Mouse (Mus musculus) stomach, embryonic 16.5 days (tissue): Measurements from ENCODE around the gene Hist1h2bq. TPM values are rescaled to one million over a fixed set of nuclear protein-coding genes. Genes with fewer than 3 reads are reported as not detected.
"Not testable (repeated sequence)": the region's sequence is repeated elsewhere in the genome, so short reads cannot be mapped to it uniquely, and the experiment has no call there.

Experiments
- ATAC-seq: fragments of 200-750 bp; cut with Nextera tagmentation; 2 replicates; pipeline ENCODE4 v1.8.0; 2017; ENCODE audit warnings: moderate number of reproducible peaks, moderate TSS enrichment; ENCODE audit not compliant: insufficient read depth, low FRiP score
- H3K27ac ChIP-seq: fragments of 300-500 bp; sonication (generic); 2 replicates; pipeline ENCODE4 v1.5.1; 2014; ENCODE audit warnings: low read length
- H3K27me3 ChIP-seq: fragments of 300-500 bp; sonication (generic); 2 replicates; pipeline ENCODE4 v1.6.1; 2014; ENCODE audit warnings: low read length, control low read depth, mixed read lengths; ENCODE audit not compliant: control insufficient read depth, insufficient read depth
- H3K36me3 ChIP-seq: fragments of 300-500 bp; sonication (generic); 2 replicates; pipeline ENCODE4 v1.6.1; 2014; ENCODE audit warnings: low read length; ENCODE audit not compliant: control insufficient read depth, insufficient read depth
- H3K4me1 ChIP-seq: fragments of 300-500 bp; sonication (generic); 2 replicates; pipeline ENCODE4 v1.6.1; 2014; ENCODE audit warnings: low read length, control low read depth, mixed read lengths; ENCODE audit not compliant: control insufficient read depth, insufficient read depth
- H3K4me2 ChIP-seq: fragments of 300-500 bp; sonication (generic); 2 replicates; pipeline ENCODE4 v1.6.1; 2014; ENCODE audit warnings: low read depth, low read length, mixed read lengths
- H3K4me3 ChIP-seq: fragments of 300-500 bp; sonication (generic); replicated peaks from 2 replicates; pipeline ENCODE4 v1.5.1; 2014; ENCODE audit warnings: mild to moderate bottlenecking, low read length
- H3K9ac ChIP-seq: fragments of 300-500 bp; sonication (generic); 2 replicates; pipeline ENCODE4 v1.6.1; 2014; ENCODE audit warnings: low read length
- H3K9me3 ChIP-seq: fragments of 300-500 bp; sonication (generic); replicated peaks from 2 replicates; pipeline ENCODE4 v1.6.1; 2016; ENCODE audit warnings: low read length, control low read depth; ENCODE audit not compliant: control insufficient read depth
- WGBS: fragments of 180-500 bp; shearing (Covaris S2); extraction: QIAGEN DNeasy Blood & Tissue Kit; methylation state at CpG from one replicate; pipeline ENCODE4 v1.1.7; 2014; 5-methylcytosine and 5-hydroxymethylcytosine counted together
- polyA plus RNA-seq: library from polyadenylated mRNA; unstranded; fragments of >200 nt; fragmentation: Nextera tagmentation; extraction: Ambion mirVana; gene quantifications from 2 replicates; pipeline ENCODE4 v1.2.1, GENCODE M21; 2015

Gene Hist1h2bq
- polyA plus RNA-seq, 1 experiment from 2014 or later, result 14.2 TPM

DNA sequence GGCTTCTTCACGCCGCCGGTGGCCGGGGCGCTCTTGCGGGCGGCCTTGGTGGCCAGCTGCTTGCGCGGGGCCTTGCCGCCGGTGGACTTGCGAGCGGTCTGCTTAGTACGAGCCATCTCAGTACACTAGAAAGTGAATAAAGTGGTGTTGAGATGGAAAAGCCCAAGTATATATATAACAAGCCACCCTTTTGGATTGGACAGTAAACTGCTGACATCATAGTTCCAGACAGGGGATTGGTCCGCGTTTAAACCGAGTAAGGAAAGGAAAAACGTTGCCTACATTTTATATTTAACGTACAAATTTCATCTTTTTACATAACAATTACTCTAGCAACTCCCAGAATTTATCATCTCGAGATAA is 26.8 kb downstream of the Hist1h2bq start, which contains the start of gene Hist1h3i:
TSS of gene Hist1h3i (minus strand) at position 116 of the 363 bp plus-strand sequence.
- peaks cover 39% of the 10 kb centered on the region for H3K4me1 ChIP-seq
- no peaks in the 10 kb centered on the region for H3K36me3 ChIP-seq
- H3K27ac ChIP-seq, result peak within 1 kb of the TSS; percentile 91
- no peaks in the 10 kb centered on the region for H3K27me3 ChIP-seq
- WGBS, result under 1% methylated on average over 15 of the region's 20 CpGs
- peak within 1 kb of the TSS; percentile 76 for H3K9ac ChIP-seq
- H3K9me3 ChIP-seq, result no peaks in the 10 kb centered on the region
- H3K4me2 ChIP-seq, result peak within 1 kb of the TSS; percentile 62
- H3K4me3 ChIP-seq, result peak within 1 kb of the TSS; percentile 51
- ATAC-seq, result peak; percentile 67

DNA sequence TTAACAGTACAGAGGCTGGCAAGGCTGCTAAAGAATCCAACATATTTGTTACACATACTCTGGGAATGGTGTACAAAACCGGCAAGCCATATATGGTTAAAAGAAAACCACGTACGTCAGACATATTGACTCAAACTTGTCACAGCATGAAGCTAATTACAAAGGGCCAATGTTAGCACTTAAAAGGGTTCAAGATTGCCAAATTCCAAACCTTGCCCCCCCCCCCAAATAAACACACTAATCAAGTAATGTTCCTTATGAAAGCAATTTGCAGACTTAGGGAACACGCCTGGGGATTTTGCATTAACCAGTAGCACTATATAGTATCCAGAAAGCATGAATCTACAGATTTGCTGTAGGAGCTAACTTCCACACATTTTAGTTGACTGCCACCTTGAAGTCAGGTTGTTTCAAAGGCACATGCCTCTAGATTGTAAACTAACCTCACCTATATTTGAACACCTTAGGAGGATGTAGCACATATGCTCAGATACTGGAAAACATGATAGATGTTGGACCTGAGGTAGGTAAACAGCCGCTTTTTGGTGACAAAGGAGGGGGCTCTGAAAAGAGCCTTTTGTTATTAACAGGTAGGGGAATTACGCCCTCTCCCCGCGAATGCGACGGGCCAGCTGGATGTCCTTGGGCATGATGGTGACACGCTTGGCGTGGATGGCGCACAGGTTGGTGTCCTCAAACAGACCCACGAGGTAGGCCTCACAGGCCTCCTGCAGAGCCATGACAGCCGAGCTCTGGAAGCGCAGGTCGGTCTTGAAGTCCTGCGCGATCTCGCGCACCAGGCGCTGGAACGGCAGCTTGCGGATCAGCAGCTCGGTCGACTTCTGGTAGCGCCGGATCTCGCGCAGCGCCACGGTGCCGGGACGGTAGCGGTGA is 27.4 kb downstream of the Hist1h2bq start:
- H3K27me3 ChIP-seq, H3K9me3 ChIP-seq, H3K36me3 ChIP-seq, ATAC-seq: not testable (repeated sequence)
- WGBS, result 3% methylated on average over 17 of the region's 35 CpGs
- H3K4me3 ChIP-seq, result peak overlapping the region; percentile 51
- H3K27ac ChIP-seq, result peak overlapping the region; percentile 88
- peak overlapping the region; percentile 62 for H3K4me2 ChIP-seq
- peaks cover 36% of the 10 kb centered on the region for H3K4me1 ChIP-seq
- H3K9ac ChIP-seq, result peak overlapping the region; percentile 76

DNA sequence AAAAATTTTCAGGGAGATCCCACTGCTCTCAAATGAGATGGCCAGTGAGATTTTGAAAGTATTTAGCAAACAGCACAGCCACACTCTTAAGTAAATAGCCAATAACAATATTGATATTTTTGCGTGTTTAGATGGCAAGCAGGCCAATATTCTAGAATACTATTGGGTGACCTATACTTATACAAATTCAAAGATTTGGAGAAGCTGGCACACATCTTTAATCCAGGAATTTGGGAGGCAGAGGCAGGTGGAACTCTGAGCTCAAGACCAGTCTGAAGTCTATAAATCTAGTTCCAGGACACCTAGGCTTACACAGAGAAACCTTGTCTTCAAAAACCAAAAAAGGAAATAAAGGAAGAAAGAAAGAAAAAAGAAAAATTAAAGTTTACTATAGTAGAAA is 28.4 kb downstream of the Hist1h2bq start:
- ATAC-seq, result no peak
- Histone ChIP-seq H3K27ac (no peak overlapping the region), H3K4me1 (peaks cover 36% of the 10 kb centered on the region), H3K4me3 (no peak overlapping the region), H3K9me3 (no peaks in the 10 kb centered on the region), H3K36me3 (no peaks in the 10 kb centered on the region), H3K9ac (no peak overlapping the region), H3K27me3 (no peaks in the 10 kb centered on the region), H3K4me2 (no peak overlapping the region)
- 85% methylated on average over 1 of the region's 1 CpGs for WGBS

DNA sequence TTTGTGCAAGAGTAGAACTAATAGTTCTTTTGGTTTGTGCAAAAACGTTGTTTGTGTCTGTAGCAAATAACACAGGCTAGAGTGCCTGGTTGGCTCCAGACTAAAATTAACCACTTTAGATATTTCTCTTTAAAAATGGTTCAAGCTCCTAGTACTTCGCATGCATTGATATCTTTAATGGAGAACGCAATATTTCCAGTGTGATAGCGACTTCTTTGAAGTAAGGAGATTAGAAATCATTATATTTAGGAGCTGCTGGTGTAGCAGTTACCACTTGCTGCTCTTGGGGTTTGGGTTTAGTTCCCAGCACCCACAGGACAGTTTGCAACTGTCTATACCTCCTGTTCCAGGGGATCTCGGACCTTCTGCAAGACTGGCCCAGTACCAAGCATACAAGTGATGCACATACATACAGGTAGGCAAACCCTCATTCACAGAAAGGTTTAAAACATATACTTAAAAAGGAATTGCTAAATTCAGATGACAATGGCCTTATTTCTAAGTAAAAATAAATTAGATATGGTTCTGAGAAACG is 28.9 kb downstream of the Hist1h2bq start:
- Histone ChIP-seq H3K9ac (peak overlapping the region; percentile 85; the same call in 1 of the 2 replicates), H3K4me2 (peak overlapping the region; percentile 93), H3K27me3 (no peaks in the 10 kb centered on the region), H3K9me3 (no peaks in the 10 kb centered on the region), H3K36me3 (no peaks in the 10 kb centered on the region), H3K4me1 (peaks cover 35% of the 10 kb centered on the region), H3K27ac (peak overlapping the region; percentile 96), H3K4me3 (peak overlapping the region; percentile 52; the same call in 1 of the 2 replicates)
- ATAC-seq, result no peak
- WGBS, result 43% methylated on average over 6 of the region's 6 CpGs

DNA sequence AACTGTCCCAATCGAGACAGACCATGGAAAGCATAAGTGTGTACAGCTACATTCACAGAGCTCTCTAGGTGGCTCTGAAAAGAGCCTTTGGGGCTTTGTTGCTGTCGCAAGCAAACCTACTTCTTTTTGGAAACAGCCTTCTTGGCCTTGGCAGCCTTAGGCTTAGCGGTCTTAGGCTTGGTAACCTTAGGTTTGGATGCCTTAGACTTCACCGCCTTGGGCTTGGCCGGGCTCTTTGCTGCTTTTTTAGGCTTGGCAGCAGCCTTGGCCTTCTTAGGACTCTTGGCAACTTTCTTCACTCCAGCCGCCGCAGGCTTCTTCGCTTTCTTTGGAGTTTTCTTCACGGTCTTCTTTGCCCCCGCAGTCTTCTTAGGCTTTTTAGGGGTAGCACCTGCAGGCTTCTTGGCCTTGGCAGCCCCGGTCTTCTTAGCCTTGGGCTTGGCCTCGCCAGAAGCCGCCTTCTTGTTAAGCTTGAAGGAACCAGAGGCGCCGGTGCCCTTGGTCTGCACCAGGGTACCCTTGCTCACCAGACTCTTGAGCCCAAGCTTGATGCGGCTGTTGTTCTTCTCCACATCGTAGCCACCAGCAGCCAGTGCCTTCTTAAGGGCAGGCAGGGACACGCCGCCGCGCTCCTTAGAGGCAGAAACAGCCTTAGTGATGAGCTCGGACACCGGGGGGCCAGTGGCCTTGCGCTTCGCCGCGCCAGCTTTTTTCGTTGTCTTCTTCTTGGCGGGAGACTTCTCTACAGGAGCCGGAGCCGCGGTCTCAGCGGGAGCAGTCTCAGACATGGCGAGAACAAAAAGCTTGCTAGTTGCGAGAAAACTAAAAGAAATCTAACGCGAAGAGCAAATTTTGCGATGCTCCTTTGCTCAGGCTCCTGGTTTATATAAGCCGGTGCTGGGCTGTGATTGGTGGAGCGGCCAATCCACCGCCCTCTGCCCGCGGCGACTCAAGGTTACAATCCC is 29.9 kb downstream of the Hist1h2bq start, which contains the start of gene Hist1h1b:
TSS of gene Hist1h1b (minus strand) at position 859 of the 965 bp plus-strand sequence.
- H3K9me3 ChIP-seq, result no peaks in the 10 kb centered on the region
- no peaks in the 10 kb centered on the region for H3K27me3 ChIP-seq
- peak; percentile 41; the same call in 1 of the 2 replicates for ATAC-seq
- H3K9ac ChIP-seq, result peak within 1 kb of the TSS; percentile 85
- H3K36me3 ChIP-seq, result no peaks in the 10 kb centered on the region
- peak within 1 kb of the TSS; percentile 93 for H3K4me2 ChIP-seq
- H3K4me3 ChIP-seq, result peak within 1 kb of the TSS; percentile 52
- H3K27ac ChIP-seq, result peak within 1 kb of the TSS; percentile 96
- WGBS, result under 1% methylated on average over 44 of the region's 44 CpGs
- peaks cover 32% of the 10 kb centered on the region for H3K4me1 ChIP-seq

DNA sequence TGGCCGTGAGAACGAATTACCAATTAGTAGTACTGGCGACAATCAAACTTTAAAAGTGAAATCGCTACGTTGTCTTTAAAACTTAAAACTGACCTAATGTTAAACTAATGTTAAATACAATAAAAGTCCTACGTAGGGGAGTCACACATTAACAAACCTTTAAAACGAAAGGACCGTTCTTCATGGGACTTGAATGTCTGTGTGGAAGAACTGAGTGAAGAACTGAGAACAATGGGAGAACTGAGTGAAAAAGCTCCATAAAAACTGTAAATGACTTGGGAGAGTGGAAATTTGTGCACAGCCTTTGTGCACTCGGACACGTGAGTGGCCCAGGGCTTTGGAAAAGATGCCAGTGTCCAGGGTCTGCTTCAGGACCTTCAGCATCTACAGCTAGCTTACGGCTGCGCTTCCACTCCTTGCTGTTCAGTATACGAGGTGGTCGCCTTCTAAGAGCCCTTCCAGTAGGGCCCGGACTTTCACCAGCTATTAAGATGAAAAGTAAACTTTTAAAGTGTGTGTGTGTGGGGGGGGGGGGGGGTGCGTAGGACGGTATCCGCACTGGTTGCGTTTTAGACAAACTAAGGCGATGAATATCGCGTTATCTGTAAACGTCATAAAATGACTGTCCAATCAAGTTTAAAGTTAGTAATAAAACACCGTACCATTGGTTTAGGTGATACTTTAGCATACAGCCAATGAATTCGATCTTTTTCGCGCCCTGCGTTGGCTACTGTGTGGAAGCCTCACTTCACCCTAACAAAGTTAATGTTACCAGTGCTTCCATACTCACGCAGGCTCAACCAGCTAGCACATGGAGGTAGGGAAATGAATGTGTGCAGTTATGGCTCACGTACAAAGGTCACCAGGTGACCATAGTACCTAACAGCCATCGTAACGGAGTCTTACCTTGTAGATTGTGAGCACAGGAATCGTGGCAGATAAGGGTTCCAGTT is 30.9 kb downstream of the Hist1h2bq start:
- Histone ChIP-seq H3K9ac (peak overlapping the region; percentile 85), H3K27ac (peak overlapping the region; percentile 96), H3K27me3 (no peaks in the 10 kb centered on the region), H3K4me3 (peak overlapping the region; percentile 52), H3K9me3 (no peaks in the 10 kb centered on the region), H3K4me1 (peaks cover 27% of the 10 kb centered on the region), H3K4me2 (peak overlapping the region; percentile 93), H3K36me3 (no peaks in the 10 kb centered on the region)
- peak; percentile 88 for ATAC-seq
- 2% methylated on average over 33 of the region's 33 CpGs for WGBS
